Mouse (Mus musculus) G1E (cell line): ENCODE data around the gene Dysf.

ENCODE experiments used
- CTCF ChIP-seq: IDR thresholded peaks from 2 replicates; pipeline ENCODE4 v1.5.1; 2012; ENCODE audit warnings: low read depth, low read length, inconsistent platforms, mixed read lengths
- GATA1 ChIP-seq: IDR thresholded peaks from 2 replicates; pipeline ENCODE4 v1.6.1; 2012; ENCODE audit warnings: borderline replicate concordance, low read length, inconsistent platforms, mixed read lengths
- GATA2 ChIP-seq: IDR thresholded peaks from 2 replicates; pipeline ENCODE4 v1.6.1; 2012; ENCODE audit warnings: low read depth, low read length, inconsistent platforms, borderline replicate concordance
- TAL1 ChIP-seq: conservative IDR thresholded peaks from 2 replicates; pipeline ENCODE4 v1.6.1; 2012; ENCODE audit warnings: low read depth, low read length, inconsistent platforms, mixed read lengths

DNA sequence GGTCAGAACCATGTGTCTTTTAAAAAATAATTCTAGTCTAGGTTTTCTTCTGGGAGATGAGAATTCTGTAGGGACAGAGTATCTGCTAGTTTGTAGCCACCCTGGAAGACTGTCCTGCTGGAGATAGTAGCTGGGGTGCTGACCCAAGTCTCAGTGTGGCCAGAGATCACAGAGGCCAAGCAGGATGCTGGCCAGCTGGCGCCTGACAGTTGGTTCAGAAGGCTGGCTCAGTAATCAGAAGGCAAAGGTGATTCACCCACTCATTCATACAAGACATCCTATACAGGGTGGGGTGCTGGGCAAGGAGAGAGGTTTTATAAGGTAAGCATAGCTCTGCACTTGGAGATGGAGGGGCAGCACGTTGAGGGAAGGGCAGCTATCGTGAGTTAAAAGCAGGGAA lies 204.7 kb downstream of the Dysf start:
- TF ChIP-seq CTCF (no peak), TAL1 (no peak), GATA1 (no peak), GATA2 (no peak)
